Mouse (Mus musculus) frontal cortex, postnatal 14 days (tissue): Measurements from ENCODE around the gene Dscaml1.
A peak's percentile ranks its signal among the peaks of the same experiment; 100 is the strongest.

Source experiments
- DNase-seq, 2 experiments: peaks; one replicate each; pipeline ENCODE4 v3.0.0; 2022; ENCODE audit warnings: low spot score in 2 of 2

Gene Dscaml1

GRCm38 (mm10) chr9:45426456-45426855, at the start of gene Dscaml1:
Dscaml1 (plus strand) TSS chr9:45426628.
- DNase-seq = no peak

- no peak for DNase-seq
These were observed 49.5 kb upstream of the Dscaml1 start for GRCm38 (mm10) chr9:45376883-45377282.

- no peak for DNase-seq
These were observed 45.8 kb upstream of the Dscaml1 start for GRCm38 (mm10) chr9:45380411-45381251.

GRCm38 (mm10) chr9:45382336-45382735, 44.1 kb upstream of the Dscaml1 start:
- DNase-seq = peak in 1 of 2 experiments; percentile 37

- DNase-seq = no peak
These were observed 43.6 kb upstream of the Dscaml1 start for GRCm38 (mm10) chr9:45382834-45383233.

GRCm38 (mm10) chr9:45383883-45384282, 42.5 kb upstream of the Dscaml1 start:
- no peak for DNase-seq

- no peak for DNase-seq
These were observed 39.7 kb upstream of the Dscaml1 start for GRCm38 (mm10) chr9:45386698-45387097.

- DNase-seq = peak; percentile 75 to 86
These were observed 37.9 kb upstream of the Dscaml1 start for GRCm38 (mm10) chr9:45388385-45388994.

- no peak for DNase-seq
These were observed 36.8 kb upstream of the Dscaml1 start for GRCm38 (mm10) chr9:45389596-45389995.

- no peak for DNase-seq
These were observed 35.1 kb upstream of the Dscaml1 start for GRCm38 (mm10) chr9:45391299-45391698.

GRCm38 (mm10) chr9:45395218-45395617, 31.2 kb upstream of the Dscaml1 start:
- DNase-seq = no peak

GRCm38 (mm10) chr9:45395796-45396195, 30.6 kb upstream of the Dscaml1 start:
- DNase-seq = no peak

- DNase-seq = no peak
These were observed 28.1 kb upstream of the Dscaml1 start for GRCm38 (mm10) chr9:45398336-45398735.

GRCm38 (mm10) chr9:45399434-45399833, 27.0 kb upstream of the Dscaml1 start, which contains the start of gene Fxyd2:
Fxyd2 (plus strand) TSS chr9:45399669.
- no peak for DNase-seq

- no peak for DNase-seq
These were observed 24.6 kb upstream of the Dscaml1 start for GRCm38 (mm10) chr9:45401851-45402250.

- DNase-seq = no peak
These were observed 23.5 kb upstream of the Dscaml1 start for GRCm38 (mm10) chr9:45402957-45403356.

- DNase-seq = no peak
These were observed 20.7 kb upstream of the Dscaml1 start for GRCm38 (mm10) chr9:45405694-45406093.

- DNase-seq = no peak
These were observed 19.6 kb upstream of the Dscaml1 start for GRCm38 (mm10) chr9:45406808-45407207.

- DNase-seq = peak; percentile 60 to 76
These were observed 18.4 kb upstream of the Dscaml1 start for GRCm38 (mm10) chr9:45407706-45408675.

- DNase-seq = no peak
These were observed 16.2 kb upstream of the Dscaml1 start for GRCm38 (mm10) chr9:45410193-45410592.

GRCm38 (mm10) chr9:45410614-45411013, 15.8 kb upstream of the Dscaml1 start:
- no peak for DNase-seq

- no peak for DNase-seq
These were observed 15.3 kb upstream of the Dscaml1 start for GRCm38 (mm10) chr9:45411111-45411510.
